Mouse (Mus musculus): ENCODE measurements around the gene Fam53b. TPM values are rescaled to one million over a fixed set of nuclear protein-coding genes. Genes with fewer than 3 reads are reported as not detected.

The Fam53b gene
- polyA plus RNA-seq, 1 experiment: 26.5 TPM

GRCm38 (mm10) chr7:132776338-132777111, 37.2 kb downstream of the Fam53b start:
- H3K4me3 ChIP-seq: no peak overlapping the region
- H3K27me3 ChIP-seq (ENCODE audit: control insufficient read depth, insufficient read depth, insufficient read length): no peaks in the 10 kb centered on the region
- no peaks in the 10 kb centered on the region for H3K36me3 ChIP-seq (ENCODE audit: control insufficient read depth, insufficient read depth)
- TF ChIP-seq USF1 (IDR thresholded peaks at IDR 0.05; ENCODE audit: low read depth) (no peak), MAX (IDR thresholded peaks at IDR 0.05; ENCODE audit: low read depth) (no peak), TCF3 (IDR thresholded peaks at IDR 0.05; ENCODE audit: insufficient read length, low read depth) (no peak), POLR2A (IDR thresholded peaks at IDR 0.05; ENCODE audit: insufficient read length, low read depth) (no peak), SRF (IDR thresholded peaks at IDR 0.05; ENCODE audit: control insufficient read depth, insufficient read length, low read depth) (no peak), MYOD1 (IDR thresholded peaks at IDR 0.05; ENCODE audit: control insufficient read depth in 1 of 3, insufficient read length in 2 of 3, low read depth in 2 of 3) (no peak), TCF12 (IDR thresholded peaks at IDR 0.05; ENCODE audit: insufficient read depth, poor library complexity, severe bottlenecking) (no peak)
- H3K79me2 ChIP-seq (ENCODE audit: control insufficient read depth, insufficient read depth): no peaks in the 10 kb centered on the region
- H3K4me2 ChIP-seq (ENCODE audit: low read depth): no peak overlapping the region
- H3ac ChIP-seq (ENCODE audit: control insufficient read depth, insufficient read length): no peak overlapping the region

- H3K27me3 ChIP-seq (ENCODE audit: control insufficient read depth, insufficient read depth, insufficient read length): no peaks in the 10 kb centered on the region
- H3K36me3 ChIP-seq (ENCODE audit: control insufficient read depth, insufficient read depth): no peaks in the 10 kb centered on the region
- no peak overlapping the region for H3K4me2 ChIP-seq (ENCODE audit: low read depth)
- H3K79me2 ChIP-seq (ENCODE audit: control insufficient read depth, insufficient read depth): no peaks in the 10 kb centered on the region
- no peak overlapping the region for H3ac ChIP-seq (ENCODE audit: control insufficient read depth, insufficient read length)
- no peak for TF ChIP-seq SRF (IDR thresholded peaks at IDR 0.05; ENCODE audit: control insufficient read depth, insufficient read length, low read depth)
- no peak for TF ChIP-seq MYOG (IDR thresholded peaks at IDR 0.05; ENCODE audit: control insufficient read depth in 1 of 3, insufficient read depth in 1 of 3, insufficient read length in 2 of 3, low read depth in 2 of 3)
- TF ChIP-seq E2F4 (IDR thresholded peaks at IDR 0.05; ENCODE audit: insufficient read depth): no peak
- no peak for TF ChIP-seq TCF12 (IDR thresholded peaks at IDR 0.05; ENCODE audit: insufficient read depth, poor library complexity, severe bottlenecking)
- TF ChIP-seq POLR2A (IDR thresholded peaks at IDR 0.05; ENCODE audit: insufficient read length, low read depth): no peak
- TF ChIP-seq REST (IDR thresholded peaks at IDR 0.05; ENCODE audit: insufficient read depth, insufficient read length): no peak
- TF ChIP-seq POLR2AphosphoS2 (IDR thresholded peaks at IDR 0.05; ENCODE audit: insufficient read length, low read depth): no peak
- TF ChIP-seq TCF3 (IDR thresholded peaks at IDR 0.05; ENCODE audit: insufficient read length, low read depth): no peak
- TF ChIP-seq CEBPB (IDR thresholded peaks at IDR 0.05; ENCODE audit: insufficient read depth, poor library complexity, severe bottlenecking): no peak
- no peak for TF ChIP-seq MYOD1 (IDR thresholded peaks at IDR 0.05; ENCODE audit: control insufficient read depth in 1 of 3, insufficient read length in 2 of 3, low read depth in 2 of 3)
- no peak for TF ChIP-seq MAX (IDR thresholded peaks at IDR 0.05; ENCODE audit: low read depth)
- TF ChIP-seq USF1 (IDR thresholded peaks at IDR 0.05; ENCODE audit: low read depth): no peak
- H3K4me3 ChIP-seq: no peak overlapping the region
Measured at GRCm38 (mm10) chr7:132775922-132776321, 37.8 kb downstream of the Fam53b start.

- Histone ChIP-seq H3ac (ENCODE audit: control insufficient read depth, insufficient read length) (no peak overlapping the region), H3K79me2 (ENCODE audit: control insufficient read depth, insufficient read depth) (no peaks in the 10 kb centered on the region), H3K4me2 (ENCODE audit: low read depth) (peak overlapping the region; percentile 18), H3K36me3 (ENCODE audit: control insufficient read depth, insufficient read depth) (no peaks in the 10 kb centered on the region), H3K27me3 (ENCODE audit: control insufficient read depth, insufficient read depth, insufficient read length) (no peaks in the 10 kb centered on the region), H3K4me3 (no peak overlapping the region)
- TF ChIP-seq TCF3 (IDR thresholded peaks at IDR 0.05; ENCODE audit: insufficient read length, low read depth) (no peak), MYOG (IDR thresholded peaks at IDR 0.05; ENCODE audit: control insufficient read depth in 1 of 3, insufficient read depth in 1 of 3, insufficient read length in 2 of 3, low read depth in 2 of 3) (no peak), SRF (IDR thresholded peaks at IDR 0.05; ENCODE audit: control insufficient read depth, insufficient read length, low read depth) (no peak), TCF12 (IDR thresholded peaks at IDR 0.05; ENCODE audit: insufficient read depth, poor library complexity, severe bottlenecking) (no peak), USF1 (IDR thresholded peaks at IDR 0.05; ENCODE audit: low read depth) (no peak), MYOD1 (IDR thresholded peaks at IDR 0.05; ENCODE audit: control insufficient read depth in 1 of 3, insufficient read length in 2 of 3, low read depth in 2 of 3) (no peak)
Measured at GRCm38 (mm10) chr7:132775333-132775732, 38.4 kb downstream of the Fam53b start.

GRCm38 (mm10) chr7:132773011-132773705, 40.5 kb downstream of the Fam53b start:
- Histone ChIP-seq H3K27me3 (ENCODE audit: control insufficient read depth, insufficient read depth, insufficient read length) (no peaks in the 10 kb centered on the region), H3K36me3 (ENCODE audit: control insufficient read depth, insufficient read depth) (no peaks in the 10 kb centered on the region), H3K4me2 (ENCODE audit: low read depth) (no peak overlapping the region), H3ac (ENCODE audit: control insufficient read depth, insufficient read length) (no peak overlapping the region), H3K4me3 (no peak overlapping the region), H3K79me2 (ENCODE audit: control insufficient read depth, insufficient read depth) (no peaks in the 10 kb centered on the region)
- TF ChIP-seq MYOD1 (IDR thresholded peaks at IDR 0.05; ENCODE audit: control insufficient read depth in 1 of 3, insufficient read length in 2 of 3, low read depth in 2 of 3) (peak in 1 of 3 experiments; percentile 33), POLR2A (IDR thresholded peaks at IDR 0.05; ENCODE audit: insufficient read length, low read depth) (no peak), MAX (IDR thresholded peaks at IDR 0.05; ENCODE audit: low read depth) (no peak), MYOG (IDR thresholded peaks at IDR 0.05; ENCODE audit: control insufficient read depth in 1 of 3, insufficient read depth in 1 of 3, insufficient read length in 2 of 3, low read depth in 2 of 3) (peak in 1 of 3 experiments; percentile 35), TCF12 (IDR thresholded peaks at IDR 0.05; ENCODE audit: insufficient read depth, poor library complexity, severe bottlenecking) (no peak), E2F4 (IDR thresholded peaks at IDR 0.05; ENCODE audit: insufficient read depth) (no peak), SRF (IDR thresholded peaks at IDR 0.05; ENCODE audit: control insufficient read depth, insufficient read length, low read depth) (no peak), USF1 (IDR thresholded peaks at IDR 0.05; ENCODE audit: low read depth) (no peak), CEBPB (IDR thresholded peaks at IDR 0.05; ENCODE audit: insufficient read depth, poor library complexity, severe bottlenecking) (no peak), REST (IDR thresholded peaks at IDR 0.05; ENCODE audit: insufficient read depth, insufficient read length) (no peak), TCF3 (IDR thresholded peaks at IDR 0.05; ENCODE audit: insufficient read length, low read depth) (no peak), POLR2AphosphoS2 (IDR thresholded peaks at IDR 0.05; ENCODE audit: insufficient read length, low read depth) (no peak)
